Mouse (Mus musculus) right cerebral cortex, adult 18-20 months (tissue): ENCODE measurements around the gene Gins2.

ENCODE experiments used
- DNase-seq: peaks from one replicate; pipeline ENCODE4 v3.0.0; 2022; ENCODE audit warnings: mixed read lengths

Gene Gins2

DNA sequence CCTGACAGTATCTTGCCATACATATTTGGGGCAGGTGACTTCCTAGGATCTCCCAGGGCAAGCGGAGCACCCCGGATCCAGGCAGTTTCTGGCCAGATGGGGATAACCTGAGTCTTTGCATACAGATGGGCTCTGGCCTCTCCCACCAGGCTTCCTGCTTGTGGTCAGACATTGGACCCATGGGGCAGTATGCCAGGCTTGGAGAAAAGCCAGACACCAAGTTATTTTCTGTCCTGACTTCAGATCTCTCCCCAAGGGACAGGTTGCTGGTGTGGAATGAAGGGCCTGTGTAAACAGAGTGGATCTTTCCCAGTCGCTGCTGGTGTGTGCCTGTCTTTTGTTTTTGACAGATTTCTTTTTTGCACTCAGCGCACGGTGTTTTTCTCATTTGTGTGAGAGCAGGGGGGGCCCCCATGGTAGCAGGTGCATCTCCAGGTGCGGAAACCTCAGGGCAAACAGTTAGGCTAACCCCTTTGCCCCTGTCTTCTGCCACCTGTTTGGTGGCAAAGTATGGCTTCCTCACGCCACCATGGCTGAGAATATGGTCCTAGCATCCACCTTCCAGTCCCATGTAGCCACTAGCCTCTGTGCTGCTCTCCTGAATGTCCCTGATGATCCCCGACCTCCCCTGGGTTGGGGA, 45.6 kb downstream of the Gins2 start:
- DNase-seq, result no peak

GRCm38 (mm10) chr8:120542995-120543394, 46.1 kb downstream of the Gins2 start:
- no peak for DNase-seq

DNA sequence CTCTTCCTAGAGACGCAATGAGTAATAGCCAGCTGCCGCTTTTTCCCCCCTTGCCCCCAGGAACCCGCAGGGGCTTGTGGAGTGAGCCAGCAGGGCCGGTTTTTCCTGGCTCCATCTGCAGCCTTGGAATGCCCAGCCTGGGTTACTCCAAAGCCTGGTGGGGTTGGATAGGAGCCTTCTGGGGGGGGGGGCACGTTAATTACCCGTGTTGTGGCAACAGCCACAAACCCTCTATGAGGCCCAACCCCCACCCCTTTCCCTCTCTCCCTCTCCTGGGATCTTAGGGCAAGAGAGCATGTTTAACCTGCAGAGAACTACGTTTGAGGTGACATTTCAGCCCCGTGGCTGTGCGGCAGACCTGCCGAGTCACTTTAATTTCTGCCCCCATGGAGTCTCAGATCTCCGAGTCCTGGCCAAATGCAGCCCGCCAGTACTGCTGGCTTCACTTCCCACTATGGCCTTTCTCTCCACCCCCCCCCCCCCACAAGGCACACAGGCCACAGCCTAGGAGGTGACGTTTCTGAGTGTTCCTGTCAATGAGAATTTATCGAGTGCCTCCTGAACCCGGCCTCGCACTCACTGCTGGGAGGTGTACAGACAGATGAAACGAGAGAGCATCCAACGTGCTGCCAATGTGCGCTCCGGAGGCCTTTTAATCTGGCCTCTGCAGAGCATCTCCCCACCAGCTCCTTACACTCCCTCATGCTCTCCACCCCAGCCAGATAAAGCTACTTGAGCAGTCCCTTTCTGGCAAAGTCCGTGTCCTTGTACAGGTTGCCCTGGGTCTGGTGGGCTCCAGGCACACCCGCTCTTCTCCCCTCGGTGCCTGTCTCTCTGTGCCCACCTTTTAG, 49.1 kb downstream of the Gins2 start:
- DNase-seq, result no peak

DNA sequence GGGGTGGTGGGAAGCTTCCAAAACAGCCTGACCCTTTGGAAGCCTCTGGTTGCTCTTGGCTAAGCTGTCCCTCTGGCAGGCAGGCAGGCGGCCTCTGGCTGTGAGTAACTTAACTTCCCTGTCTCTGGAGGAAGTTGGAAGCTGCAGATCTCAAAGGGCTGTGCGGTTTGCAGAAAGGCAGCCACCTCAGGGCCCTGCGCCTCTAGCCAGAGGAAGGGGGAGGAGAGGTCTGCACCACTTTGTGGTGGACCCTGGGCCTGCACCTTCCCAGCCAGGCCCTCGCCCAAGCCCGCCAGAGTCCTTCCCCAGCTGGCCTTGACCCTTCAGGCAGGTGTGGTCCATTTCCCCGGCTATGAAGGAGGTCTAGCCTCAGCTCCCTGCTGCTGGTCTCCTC, 49.7 kb downstream of the Gins2 start:
- no peak for DNase-seq

- peak; percentile 83 for DNase-seq
Measured at GRCm38 (mm10) chr8:120538397-120539240, 50.5 kb downstream of the Gins2 start.

DNA sequence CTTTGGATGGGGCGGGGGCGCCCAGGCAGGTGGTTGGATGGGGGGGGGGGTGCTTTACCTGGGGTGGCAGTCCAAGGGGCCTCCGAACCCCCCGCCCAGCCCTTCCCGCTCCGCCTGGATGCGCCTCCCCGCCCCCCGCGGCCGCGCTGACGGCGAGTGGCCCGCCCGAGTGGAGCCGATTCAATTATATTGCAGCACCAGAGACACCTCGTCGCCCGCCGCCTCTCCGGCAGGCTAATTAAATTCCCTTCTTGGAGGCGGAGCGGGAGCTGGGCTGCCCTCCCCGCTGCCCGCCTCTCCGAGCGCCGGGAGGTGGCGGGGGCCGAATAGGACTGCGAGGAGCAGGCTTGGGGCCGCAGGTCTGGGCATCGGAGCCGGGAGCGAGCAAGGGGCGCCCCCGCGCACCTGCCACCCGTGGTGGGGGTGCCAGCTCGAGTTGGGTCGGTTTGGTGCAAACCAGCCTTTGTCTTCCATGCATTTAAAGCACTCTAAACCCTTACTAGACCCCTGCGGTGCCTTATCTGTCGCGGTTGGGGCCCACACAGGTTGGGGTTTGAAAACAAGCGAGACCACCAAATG, 51.2 kb downstream of the Gins2 start:
- DNase-seq, result peak; percentile 78

GRCm38 (mm10) chr8:120537207-120537817, 51.8 kb downstream of the Gins2 start:
- peak; percentile 71 for DNase-seq

- DNase-seq, result peak; percentile 66
Measured at GRCm38 (mm10) chr8:120536306-120537206, 52.5 kb downstream of the Gins2 start.

DNA sequence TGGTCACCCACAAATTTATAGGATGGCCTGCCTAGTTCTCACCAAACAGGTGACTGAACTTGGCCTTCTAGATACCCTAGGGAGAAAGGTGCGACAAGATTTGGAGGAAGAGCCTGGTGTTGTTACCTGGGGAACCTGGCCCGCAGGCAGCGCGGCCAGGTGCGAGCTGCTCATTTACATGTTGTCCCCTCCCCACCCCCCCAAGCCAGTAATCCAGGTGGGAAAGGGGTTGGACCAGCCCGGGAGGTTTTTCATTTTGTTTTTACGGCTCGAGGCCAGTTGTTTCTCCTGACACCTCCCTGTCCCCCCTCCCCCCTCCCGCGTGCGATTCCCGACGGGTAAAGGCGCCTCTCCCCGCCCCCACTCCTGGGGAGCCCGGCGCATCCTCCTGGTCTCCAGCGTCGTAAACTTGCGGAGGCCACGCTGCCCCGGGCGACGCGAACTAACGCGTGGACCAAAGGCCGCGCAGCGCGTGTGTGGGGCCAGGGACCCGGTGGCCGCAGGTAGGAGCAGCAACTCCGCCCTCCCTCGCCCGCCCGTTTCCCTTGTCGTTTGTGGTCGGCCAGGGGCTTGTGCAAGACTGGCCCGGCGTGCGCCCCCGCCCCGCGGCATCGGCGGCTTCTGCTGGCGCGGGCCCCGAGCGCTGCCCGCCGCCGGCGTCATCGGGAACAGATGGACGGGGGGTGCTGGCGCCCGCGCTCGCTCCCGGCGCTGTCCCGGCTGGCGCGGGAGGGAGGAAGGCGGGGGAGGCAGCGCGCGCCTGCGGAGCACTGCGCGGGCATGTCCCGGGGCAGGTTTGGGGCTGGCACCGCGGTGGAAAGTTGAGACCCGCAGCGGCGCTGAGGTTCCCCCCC, 53.4 kb downstream of the Gins2 start:
- peak; percentile 88 for DNase-seq

DNA sequence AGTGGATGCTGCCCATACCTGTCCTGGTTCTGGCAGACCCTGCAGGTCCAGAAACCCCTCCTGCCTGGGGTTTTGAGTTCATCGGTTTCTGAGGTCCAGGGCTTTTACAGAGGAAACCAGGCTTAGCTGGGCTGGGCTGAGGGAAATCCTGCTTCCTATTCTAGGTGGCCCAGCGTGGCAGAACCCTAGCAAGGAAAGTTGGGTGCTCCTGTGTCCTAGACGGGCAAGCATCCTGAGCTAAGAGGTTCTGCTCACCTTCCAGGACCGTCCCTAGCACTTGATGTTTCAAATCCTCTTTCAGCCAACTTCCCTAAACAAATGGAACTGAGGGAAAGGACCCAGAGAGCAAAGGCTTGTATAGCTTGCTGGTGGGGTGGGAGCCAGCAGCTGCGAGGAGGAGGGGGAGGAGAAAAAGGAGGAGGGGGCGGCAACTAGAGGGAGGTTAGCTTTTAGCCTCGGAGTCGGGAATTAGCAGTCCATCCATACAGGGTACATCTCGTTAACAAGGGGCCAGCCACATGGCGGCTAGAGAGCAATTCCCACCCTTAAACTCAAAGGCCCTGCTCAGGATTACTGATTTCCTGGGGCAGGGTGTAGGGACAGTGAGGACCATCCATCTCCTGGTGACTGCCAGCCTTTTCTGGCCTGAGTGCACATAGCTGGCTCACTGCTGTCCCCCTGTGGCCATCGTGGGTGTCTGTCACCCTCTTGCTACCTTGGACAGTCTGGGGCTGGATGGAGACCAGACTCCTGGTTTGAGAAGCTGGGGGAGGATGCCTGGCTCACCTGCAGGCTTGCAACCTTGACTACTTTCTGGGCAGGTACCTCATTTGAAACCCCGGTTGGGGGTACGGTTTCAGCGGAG, 54.4 kb downstream of the Gins2 start:
- peak; percentile 87 for DNase-seq

DNA sequence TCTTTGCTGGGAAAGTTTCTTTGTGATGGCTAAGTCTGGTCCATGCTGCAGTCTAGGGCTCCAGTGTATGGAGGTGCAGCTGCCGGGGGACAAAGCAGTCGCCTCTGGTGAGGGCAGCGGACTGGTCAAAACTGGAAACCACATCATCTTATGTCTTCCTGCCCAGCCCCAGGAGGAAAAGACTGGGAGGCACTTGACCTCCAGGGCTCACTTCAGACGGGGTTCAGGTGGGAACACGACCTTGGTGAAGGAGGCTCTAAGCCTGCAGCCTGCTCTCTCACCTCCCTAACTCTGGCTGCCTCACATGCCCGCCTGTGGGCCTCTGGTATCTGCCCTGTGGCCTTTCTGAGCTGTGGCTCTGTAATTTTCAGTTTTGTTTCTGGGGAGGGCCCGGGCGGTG, 55.0 kb downstream of the Gins2 start:
- DNase-seq, result no peak

GRCm38 (mm10) chr8:120533380-120533779, 55.7 kb downstream of the Gins2 start:
- DNase-seq, result no peak

DNA sequence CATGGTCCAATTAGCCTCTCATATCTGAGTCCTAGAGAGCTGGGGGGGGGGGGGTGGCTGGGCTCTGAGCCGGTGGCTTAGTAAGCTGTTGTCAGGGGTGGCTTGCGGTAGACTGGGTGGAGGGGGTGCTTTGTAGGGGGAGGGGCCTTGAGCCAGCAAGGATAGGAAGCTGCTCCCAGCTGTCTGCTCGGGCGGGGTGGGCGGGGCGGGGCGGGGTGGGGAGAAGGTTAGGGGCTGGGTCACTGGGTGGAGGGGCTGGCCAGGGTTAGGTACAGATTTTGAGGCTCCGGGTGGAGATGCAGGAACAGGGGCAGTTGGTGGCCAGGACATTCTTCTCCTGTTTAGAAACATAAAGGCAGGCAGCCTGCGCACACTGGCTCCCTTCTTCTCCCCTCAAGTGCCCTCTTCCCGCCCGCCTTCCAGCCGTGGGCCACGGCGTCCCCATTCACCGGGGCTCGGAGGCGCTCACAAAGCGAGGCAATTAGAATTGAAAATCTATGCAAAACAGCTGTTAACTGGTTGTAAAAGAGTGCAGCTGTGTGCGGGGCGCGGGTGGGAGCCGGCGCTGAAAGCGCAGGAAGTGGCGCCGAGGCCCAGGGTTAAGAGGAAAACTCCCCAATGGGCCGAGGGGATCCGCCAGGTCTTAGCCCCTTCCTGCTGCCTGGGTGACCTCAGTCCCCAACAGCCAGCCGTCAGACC, 56.4 kb downstream of the Gins2 start:
- DNase-seq, result peak; percentile 49

GRCm38 (mm10) chr8:120531775-120532516, 57.2 kb downstream of the Gins2 start:
- no peak for DNase-seq

- DNase-seq, result no peak
Measured at GRCm38 (mm10) chr8:120530954-120531656, 58.0 kb downstream of the Gins2 start.

DNA sequence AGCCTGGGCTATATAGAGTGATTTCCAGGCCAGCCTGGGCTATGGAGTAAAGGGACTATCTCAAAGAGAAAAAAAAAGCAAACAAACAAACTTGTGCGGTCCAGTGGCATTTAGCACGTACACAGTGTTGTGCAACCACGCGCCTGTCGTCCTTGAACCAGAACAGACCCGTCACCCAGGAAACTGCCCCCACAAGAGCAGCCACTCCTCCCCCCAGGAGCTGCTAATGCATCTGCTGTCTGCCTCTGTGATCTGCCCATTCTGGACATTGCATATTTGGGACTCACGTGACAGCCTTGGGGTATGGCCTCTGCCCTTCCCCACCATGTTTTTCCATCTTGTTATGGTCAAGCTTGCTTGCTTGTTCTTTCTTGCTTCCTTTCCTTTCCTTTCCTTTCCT, 59.9 kb downstream of the Gins2 start:
- no peak for DNase-seq
